Mouse (Mus musculus) spleen, postnatal 36 days (tissue): ENCODE measurements around the gene Snx29.

Source experiments
- DNase-seq, 2 experiments: peaks; one replicate each; pipeline ENCODE4 v3.0.0; 2022; ENCODE audit warnings: low spot score in 2 of 2, mixed read lengths in 1 of 2

The Snx29 gene

GRCm38 (mm10) chr16:11778715-11779460, 456.2 kb downstream of the Snx29 start:
- no peak for DNase-seq

DNA sequence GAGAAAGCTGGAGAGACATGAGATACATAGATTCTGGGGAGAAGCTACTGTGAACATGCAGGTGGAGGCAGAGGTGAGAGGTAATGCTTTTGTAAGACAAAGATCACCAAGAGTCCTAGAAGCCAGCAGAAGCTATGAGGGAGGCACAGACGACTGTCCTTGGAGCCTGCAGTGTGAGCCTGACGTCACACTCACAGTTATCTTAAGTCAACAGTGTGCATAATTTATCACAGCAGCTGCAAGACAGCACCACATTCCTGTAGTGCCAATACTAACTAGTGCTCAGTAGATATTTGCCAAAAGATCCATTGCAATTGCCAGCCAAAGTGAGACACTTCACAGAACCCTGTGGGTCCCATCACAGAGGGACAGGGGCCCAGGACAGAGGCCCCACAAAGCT, 459.4 kb downstream of the Snx29 start:
- DNase-seq, result no peak

DNA sequence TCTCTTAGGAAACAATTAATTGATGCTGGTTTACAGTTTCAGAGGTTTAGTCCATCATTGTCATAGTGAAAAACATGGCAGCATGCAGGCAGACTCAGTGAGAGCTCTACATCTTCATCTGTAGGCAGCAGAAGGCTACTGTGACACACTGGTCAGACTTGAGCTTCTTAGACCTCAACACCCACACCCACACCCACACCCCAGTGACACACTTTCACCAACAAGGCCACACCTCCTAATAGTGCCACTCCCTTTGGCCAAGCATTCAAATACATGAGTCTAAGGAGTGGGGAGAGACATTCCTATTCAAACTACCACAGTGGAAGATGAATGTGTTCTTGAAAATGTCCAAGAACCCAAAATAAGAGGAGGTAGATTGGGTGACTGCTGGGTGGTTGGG, 460.6 kb downstream of the Snx29 start:
- DNase-seq, result no peak

GRCm38 (mm10) chr16:11784354-11784753, 461.6 kb downstream of the Snx29 start:
- DNase-seq, result no peak

DNA sequence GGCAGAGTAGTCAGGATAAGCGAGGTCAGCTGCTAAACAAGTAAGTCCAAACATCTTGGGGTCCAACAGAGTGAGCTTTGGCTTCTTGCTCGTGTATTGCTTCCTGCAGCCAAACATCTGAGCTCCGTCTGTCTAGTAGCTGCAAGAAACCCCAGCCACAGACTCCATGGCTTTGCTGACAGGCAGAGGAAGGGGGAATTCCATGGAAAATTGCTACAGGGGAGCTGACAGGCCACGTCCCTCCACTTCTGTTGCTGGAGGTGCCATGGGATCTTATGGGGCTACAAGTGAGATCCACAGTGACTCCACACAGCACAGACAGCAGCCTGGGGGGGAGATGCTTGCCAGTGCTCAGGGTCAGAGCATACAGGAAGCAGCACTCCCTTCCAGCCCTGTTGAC, 463.1 kb downstream of the Snx29 start:
- no peak for DNase-seq

DNA sequence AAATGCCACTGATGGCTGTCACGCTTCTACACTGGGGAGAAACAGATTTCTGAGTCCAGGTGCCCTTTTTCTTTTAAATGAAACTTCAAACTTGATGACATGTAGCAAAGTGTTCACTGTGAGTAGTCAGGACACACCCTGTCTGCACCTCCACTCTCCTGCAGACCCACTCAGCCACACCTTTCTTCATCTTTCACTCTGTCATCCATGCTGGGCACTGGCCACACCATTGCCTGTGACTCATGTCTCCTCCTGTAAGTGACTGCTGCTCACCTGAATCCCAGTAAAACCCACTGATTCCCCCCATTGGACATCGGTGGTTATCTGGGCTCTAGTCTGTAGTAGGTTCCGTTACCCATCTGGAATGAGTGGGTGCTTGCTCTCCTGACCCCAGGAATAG, 467.8 kb downstream of the Snx29 start:
- DNase-seq, result no peak

GRCm38 (mm10) chr16:11793391-11793790, 470.7 kb downstream of the Snx29 start:
- no peak for DNase-seq

GRCm38 (mm10) chr16:11794628-11795027, 471.9 kb downstream of the Snx29 start:
- DNase-seq, result no peak

- DNase-seq, result no peak
Measured at GRCm38 (mm10) chr16:11795758-11796460, 473.2 kb downstream of the Snx29 start.

DNA sequence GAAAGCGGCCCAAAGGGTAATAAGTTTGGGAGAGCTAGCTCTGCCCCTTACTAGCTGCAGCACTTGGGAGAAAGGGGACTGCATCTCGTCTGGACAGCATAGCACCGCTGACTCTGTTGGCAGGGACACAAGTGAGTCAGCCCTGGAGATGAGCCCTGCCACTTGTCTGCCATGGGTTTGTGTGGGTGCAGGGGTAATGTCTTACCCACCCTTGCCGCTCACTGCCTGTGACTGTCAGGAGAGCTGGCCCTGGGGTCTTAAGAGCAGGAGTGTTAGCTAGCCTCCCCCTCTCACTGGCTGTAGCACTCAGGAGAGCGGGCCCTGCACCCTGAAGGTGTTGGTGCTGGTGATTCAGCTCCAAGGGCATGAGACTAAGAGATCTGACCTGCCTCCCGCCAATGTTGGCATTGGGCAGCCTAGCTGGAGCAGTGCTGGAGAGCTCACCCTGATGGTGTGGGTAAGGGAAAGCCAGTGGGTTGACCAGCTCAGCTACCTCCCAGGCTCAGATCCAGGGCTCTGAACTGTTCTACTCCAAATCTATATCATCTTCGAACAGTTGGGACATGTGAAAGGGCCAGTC, 479.3 kb downstream of the Snx29 start:
- DNase-seq, result no peak
